Mouse (Mus musculus) embryonic fibroblast, embryonic 13.5 days (primary cell): ENCODE data around the gene Trappc3.

Source experiments
- CTCF ChIP-seq: IDR thresholded peaks from 2 replicates; pipeline ENCODE4 v1.5.1; 2011; ENCODE audit warnings: mild to moderate bottlenecking, control low read depth, low read length, moderate library complexity, borderline replicate concordance; ENCODE audit not compliant: insufficient read depth
- POLR2A ChIP-seq: IDR thresholded peaks from 2 replicates; pipeline ENCODE4 v1.6.1; 2011; ENCODE audit warnings: low read depth, mild to moderate bottlenecking, control low read depth, low read length, moderate library complexity

DNA sequence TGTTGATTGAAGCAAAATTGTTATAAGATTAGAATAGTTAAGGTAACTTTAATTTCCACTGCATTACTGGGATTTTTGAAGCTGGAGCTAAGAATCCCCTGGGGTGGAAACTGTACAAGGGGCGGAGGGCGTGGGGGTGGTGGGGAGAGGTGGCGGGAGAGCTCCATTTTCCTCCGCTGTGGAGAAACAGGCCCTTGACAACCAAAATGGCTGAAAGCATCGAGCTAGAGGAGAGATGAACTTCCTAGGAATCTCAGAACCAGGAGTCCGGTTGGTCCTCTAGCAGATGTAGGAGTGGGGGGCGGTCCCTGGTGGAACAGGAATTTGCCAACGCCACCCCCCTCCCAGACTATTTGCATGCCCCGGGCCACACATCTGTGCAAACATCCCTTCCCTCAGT is 19.6 kb downstream of the Trappc3 start:
- TF ChIP-seq CTCF (no peak), POLR2A (no peak)
